Mouse (Mus musculus) embryonic facial prominence, embryonic 14.5 days (tissue): Measurements from ENCODE around the gene Mtnr1b. TPM values are rescaled to one million over a fixed set of nuclear protein-coding genes. Genes with fewer than 3 reads are reported as not detected.

Source experiments
- ATAC-seq: fragments of 200-750 bp; cut with Nextera tagmentation; 2 replicates; pipeline ENCODE4 v1.8.0; 2017; ENCODE audit warnings: low read depth, moderate number of reproducible peaks, moderate TSS enrichment
- DNase-seq: peaks from one replicate; pipeline ENCODE4 v3.0.0-alpha.2; 2015; ENCODE audit warnings: low spot score
- H3K27ac ChIP-seq: fragments of 300-500 bp; sonication (generic); replicated peaks from 2 replicates; pipeline ENCODE4 v1.5.1; 2014; ENCODE audit warnings: low read depth, mild to moderate bottlenecking, low read length, moderate library complexity
- H3K27me3 ChIP-seq: fragments of 300-500 bp; sonication (generic); replicated peaks from 2 replicates; pipeline ENCODE4 v1.6.1; 2014; ENCODE audit warnings: low read length; ENCODE audit not compliant: control insufficient read depth, insufficient read depth
- H3K36me3 ChIP-seq: fragments of 300-500 bp; sonication (generic); 2 replicates; pipeline ENCODE4 v1.6.1; 2014; ENCODE audit warnings: low read length, mixed read lengths; ENCODE audit not compliant: control insufficient read depth, insufficient read depth
- H3K4me1 ChIP-seq: fragments of 300-500 bp; sonication (generic); 2 replicates; pipeline ENCODE4 v1.6.1; 2014; ENCODE audit warnings: antibody characterized with exemption, low read length; ENCODE audit not compliant: control insufficient read depth, insufficient read depth
- H3K4me2 ChIP-seq: fragments of 300-500 bp; sonication (generic); 2 replicates; pipeline ENCODE4 v1.6.1; 2014; ENCODE audit warnings: low read depth, mild to moderate bottlenecking, low read length, moderate library complexity, mixed read lengths
- H3K4me3 ChIP-seq: fragments of 300-500 bp; sonication (generic); 2 replicates; pipeline ENCODE4 v1.5.1; 2014; ENCODE audit warnings: low read depth, mild to moderate bottlenecking, low read length
- H3K9ac ChIP-seq: fragments of 300-500 bp; sonication (generic); 2 replicates; pipeline ENCODE4 v1.6.1; 2014; ENCODE audit warnings: low read depth, mild to moderate bottlenecking, low read length, moderate library complexity, mixed read lengths
- H3K9me3 ChIP-seq: fragments of 300-500 bp; sonication (generic); 2 replicates; pipeline ENCODE4 v1.6.1; 2016; ENCODE audit warnings: low read length; ENCODE audit not compliant: control insufficient read depth
- WGBS: fragments of 180-500 bp; shearing (Covaris S2); extraction: QIAGEN DNeasy Blood & Tissue Kit; methylation state at CpG from one replicate; pipeline ENCODE4 v1.1.7; 2014; 5-methylcytosine and 5-hydroxymethylcytosine counted together
- polyA plus RNA-seq: library from polyadenylated mRNA; unstranded; fragments of >200 nt; fragmentation: Nextera tagmentation; extraction: Ambion mirVana; gene quantifications from 2 replicates; pipeline ENCODE4 v1.2.1, GENCODE M21; 2014

The Mtnr1b gene
- polyA plus RNA-seq, result not detected in 2 replicates

DNA sequence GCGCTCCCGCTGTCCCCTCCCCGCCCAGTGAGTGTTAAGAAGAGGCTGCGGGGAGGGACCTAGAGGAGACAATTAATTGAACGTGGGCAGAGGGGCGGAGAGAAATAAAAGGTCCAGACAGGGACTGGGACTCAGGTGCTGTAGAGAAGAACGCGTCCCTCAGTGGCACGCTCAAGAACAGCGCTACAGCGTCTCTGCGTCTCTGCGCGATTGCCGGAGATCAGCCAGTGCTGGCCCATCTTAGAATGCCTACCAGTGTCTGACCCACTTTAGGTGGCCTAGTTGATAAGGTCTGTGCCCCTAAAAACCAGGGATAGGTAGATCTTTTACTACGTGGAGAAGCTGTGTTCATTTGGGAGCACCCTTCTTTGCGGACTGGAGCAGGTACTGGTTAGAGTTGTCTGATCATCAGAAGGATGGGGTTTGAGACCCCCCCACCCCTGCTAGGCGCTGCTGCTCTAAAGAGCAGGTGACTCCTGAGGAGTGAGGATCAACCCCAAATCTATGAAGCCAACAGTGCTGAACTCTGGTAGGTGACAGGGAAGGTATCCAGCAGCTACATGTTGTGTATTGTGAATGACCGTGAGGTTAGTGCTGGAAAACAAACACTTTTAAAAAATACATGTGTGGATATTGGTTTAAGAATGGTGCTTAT, at the start of gene Mtnr1b:
Mtnr1b (minus strand) TSS at position 51 of the 655 bp plus-strand sequence.
- ATAC-seq, result no peak
- peaks cover 13% of the 10 kb centered on the region for H3K27me3 ChIP-seq
- no peaks in the 10 kb centered on the region for H3K9me3 ChIP-seq
- no peak within 1 kb of the TSS for H3K9ac ChIP-seq
- no peaks in the 10 kb centered on the region for H3K4me1 ChIP-seq
- no peak within 1 kb of the TSS for H3K27ac ChIP-seq
- DNase-seq, result no peak
- H3K4me2 ChIP-seq, result no peak within 1 kb of the TSS
- 61% methylated on average over 19 of the region's 19 CpGs for WGBS
- H3K4me3 ChIP-seq, result no peak within 1 kb of the TSS
- H3K36me3 ChIP-seq, result no peaks in the 10 kb centered on the region

DNA sequence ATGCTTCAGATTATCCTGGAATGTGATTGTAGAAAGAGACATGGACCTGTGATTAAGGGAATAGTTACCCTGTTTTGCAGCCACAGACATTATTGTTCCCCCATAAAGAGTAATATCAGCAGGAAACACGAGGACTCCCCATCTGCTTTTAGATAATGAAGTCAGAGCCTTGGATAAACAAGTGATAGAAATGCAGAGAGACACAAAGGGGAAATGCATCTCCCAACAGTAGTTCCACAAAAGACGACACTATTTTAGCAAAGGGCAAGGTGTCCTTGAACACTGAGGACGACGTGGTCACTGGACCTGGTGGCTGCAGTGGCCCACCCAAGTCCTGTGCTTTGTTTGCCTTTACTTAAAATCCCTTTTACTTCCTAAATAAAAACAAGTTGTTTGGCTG, 45.9 kb upstream of the Mtnr1b start:
- no peak overlapping the region for H3K4me2 ChIP-seq
- H3K9ac ChIP-seq, result no peak overlapping the region
- no peak overlapping the region for H3K4me3 ChIP-seq
- DNase-seq (no peak), ATAC-seq (no peak)
- H3K4me1 ChIP-seq, result no peaks in the 10 kb centered on the region
- WGBS, result 80% methylated on average over 4 of the region's 4 CpGs
- no peaks in the 10 kb centered on the region for H3K36me3 ChIP-seq
- no peak overlapping the region for H3K27ac ChIP-seq
- H3K9me3 ChIP-seq, result no peaks in the 10 kb centered on the region
- no peaks in the 10 kb centered on the region for H3K27me3 ChIP-seq

DNA sequence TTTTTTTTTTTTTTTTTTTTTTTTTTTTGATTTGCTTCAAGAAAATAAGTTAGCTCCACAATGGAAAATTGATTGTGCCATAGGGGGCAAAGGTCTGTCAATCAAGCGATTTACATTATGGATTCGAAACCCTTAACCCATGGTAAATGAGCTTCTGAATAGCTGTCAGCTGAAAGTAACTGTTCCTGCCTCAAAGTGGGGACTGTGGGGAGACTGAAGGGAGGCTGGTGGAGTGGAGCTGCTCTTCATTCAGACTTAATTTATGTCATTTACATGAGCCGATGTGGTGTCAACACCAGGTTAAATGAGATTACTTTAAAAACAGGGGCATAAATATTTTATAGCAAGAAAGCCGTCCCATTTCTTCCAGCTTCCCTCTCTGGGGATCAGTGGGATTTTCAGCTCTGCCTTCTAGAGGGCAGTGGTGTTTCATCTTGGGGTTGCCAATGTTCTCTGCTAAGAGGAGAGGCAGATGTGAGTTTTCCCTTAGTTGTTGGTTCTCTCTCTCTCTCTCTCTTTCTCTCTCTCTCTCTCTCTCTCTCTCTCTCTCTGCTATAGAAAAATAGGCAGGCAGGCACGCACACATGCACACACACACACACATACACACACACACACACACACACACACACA, 45.1 kb upstream of the Mtnr1b start:
- Histone ChIP-seq H3K9me3 (no peaks in the 10 kb centered on the region), H3K4me3 (no peak overlapping the region), H3K4me2 (no peak overlapping the region), H3K27me3 (no peaks in the 10 kb centered on the region), H3K4me1 (no peaks in the 10 kb centered on the region), H3K9ac (no peak overlapping the region), H3K36me3 (no peaks in the 10 kb centered on the region), H3K27ac (no peak overlapping the region)
- DNase-seq, result peak; percentile 55
- 63% methylated on average over 5 of the region's 5 CpGs for WGBS
- no peak for ATAC-seq

DNA sequence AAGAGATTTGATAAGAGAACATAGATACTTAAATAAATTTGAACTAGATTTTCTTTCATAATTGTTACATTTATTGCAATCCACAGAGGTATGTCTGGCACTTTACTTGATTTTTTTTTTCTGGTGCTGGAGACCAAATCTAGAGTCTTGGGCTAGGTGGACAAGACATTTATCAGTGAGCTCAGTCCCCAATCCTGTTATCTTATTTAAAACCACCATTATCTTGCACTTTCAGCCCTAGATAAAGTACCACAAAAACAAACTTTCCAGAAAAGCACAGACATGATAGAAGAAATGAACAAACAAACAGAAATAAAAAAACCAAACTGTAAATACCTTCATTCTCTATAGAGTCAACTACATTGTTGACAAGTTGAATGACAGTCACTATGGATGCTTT, 42.2 kb upstream of the Mtnr1b start:
- ATAC-seq, result no peak
- H3K4me2 ChIP-seq, result no peak overlapping the region

DNA sequence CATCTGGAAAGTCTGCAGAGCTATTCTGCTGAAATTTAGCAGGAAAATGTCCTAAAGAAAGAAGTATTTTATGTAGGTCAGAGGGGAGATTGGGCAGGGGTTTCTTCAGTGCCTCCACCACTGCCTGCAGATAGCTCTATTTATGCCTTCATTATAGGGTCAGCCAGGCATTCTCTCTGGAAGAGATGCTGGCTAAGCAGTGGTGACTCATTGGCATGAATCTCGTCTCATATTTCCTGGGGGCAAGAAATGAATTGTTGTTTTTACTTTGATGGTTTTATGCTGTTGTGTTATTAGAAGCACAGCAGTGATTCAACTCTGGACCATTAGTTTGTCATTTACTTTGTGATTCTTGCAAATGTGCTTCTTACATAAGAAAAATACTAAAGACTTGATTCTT, 38.4 kb upstream of the Mtnr1b start:
- WGBS, result 30% methylated on average over 1 of the region's 1 CpGs
- H3K9me3 ChIP-seq, result no peaks in the 10 kb centered on the region
- DNase-seq (no peak), ATAC-seq (no peak)
- H3K9ac ChIP-seq, result no peak overlapping the region
- no peaks in the 10 kb centered on the region for H3K4me1 ChIP-seq
- no peak overlapping the region for H3K27ac ChIP-seq
- no peaks in the 10 kb centered on the region for H3K27me3 ChIP-seq
- H3K4me2 ChIP-seq, result no peak overlapping the region
- H3K4me3 ChIP-seq, result no peak overlapping the region
- H3K36me3 ChIP-seq, result no peaks in the 10 kb centered on the region

More for the DNA sequence above, 42.2 kb upstream of the Mtnr1b start:
- Histone ChIP-seq H3K4me3 (no peak overlapping the region), H3K27ac (no peak overlapping the region), H3K27me3 (no peaks in the 10 kb centered on the region), H3K4me1 (no peaks in the 10 kb centered on the region), H3K9ac (no peak overlapping the region), H3K9me3 (no peaks in the 10 kb centered on the region), H3K36me3 (no peaks in the 10 kb centered on the region)
- DNase-seq, result no peak

DNA sequence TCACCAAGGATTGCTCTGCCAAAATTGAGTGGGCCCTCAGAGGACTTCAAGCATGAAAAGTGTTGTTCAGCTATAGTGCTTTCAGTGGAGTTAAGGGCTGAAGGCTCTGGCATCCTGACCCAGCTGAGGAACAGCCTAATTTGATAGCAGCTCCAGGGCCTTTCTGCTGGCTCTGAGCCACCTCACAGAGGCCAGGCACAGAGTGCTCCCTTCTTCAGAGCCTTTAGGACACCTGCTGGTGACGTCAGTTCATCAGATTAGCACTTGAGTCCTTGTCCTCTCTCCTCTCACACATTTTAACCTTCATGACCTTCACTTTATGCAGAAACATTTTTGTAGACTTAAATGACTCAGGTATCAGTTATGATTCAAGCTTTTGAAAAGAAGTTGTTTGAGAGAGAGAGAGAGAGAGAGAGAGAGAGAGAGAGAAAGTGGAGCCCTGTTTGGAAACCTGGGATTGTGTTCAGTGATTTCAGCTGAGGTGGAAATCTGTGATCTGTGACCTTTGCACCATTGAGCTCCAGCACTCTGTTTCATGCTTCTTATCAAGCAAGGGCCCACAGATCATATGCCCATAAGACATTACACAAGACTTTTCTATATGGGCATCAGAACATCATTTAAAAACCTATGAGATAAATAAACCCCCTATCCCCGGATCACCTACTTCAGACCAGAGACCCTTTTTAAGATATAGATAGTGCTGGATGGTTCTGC, 35.2 kb upstream of the Mtnr1b start:
- 62% methylated on average over 2 of the region's 2 CpGs for WGBS
- H3K4me3 ChIP-seq, result no peak overlapping the region
- no peaks in the 10 kb centered on the region for H3K9me3 ChIP-seq
- no peaks in the 10 kb centered on the region for H3K36me3 ChIP-seq
- no peak overlapping the region for H3K4me2 ChIP-seq
- no peaks in the 10 kb centered on the region for H3K27me3 ChIP-seq
- no peak overlapping the region for H3K9ac ChIP-seq
- ATAC-seq (no peak), DNase-seq (no peak)
- no peak overlapping the region for H3K27ac ChIP-seq
- H3K4me1 ChIP-seq, result no peaks in the 10 kb centered on the region

DNA sequence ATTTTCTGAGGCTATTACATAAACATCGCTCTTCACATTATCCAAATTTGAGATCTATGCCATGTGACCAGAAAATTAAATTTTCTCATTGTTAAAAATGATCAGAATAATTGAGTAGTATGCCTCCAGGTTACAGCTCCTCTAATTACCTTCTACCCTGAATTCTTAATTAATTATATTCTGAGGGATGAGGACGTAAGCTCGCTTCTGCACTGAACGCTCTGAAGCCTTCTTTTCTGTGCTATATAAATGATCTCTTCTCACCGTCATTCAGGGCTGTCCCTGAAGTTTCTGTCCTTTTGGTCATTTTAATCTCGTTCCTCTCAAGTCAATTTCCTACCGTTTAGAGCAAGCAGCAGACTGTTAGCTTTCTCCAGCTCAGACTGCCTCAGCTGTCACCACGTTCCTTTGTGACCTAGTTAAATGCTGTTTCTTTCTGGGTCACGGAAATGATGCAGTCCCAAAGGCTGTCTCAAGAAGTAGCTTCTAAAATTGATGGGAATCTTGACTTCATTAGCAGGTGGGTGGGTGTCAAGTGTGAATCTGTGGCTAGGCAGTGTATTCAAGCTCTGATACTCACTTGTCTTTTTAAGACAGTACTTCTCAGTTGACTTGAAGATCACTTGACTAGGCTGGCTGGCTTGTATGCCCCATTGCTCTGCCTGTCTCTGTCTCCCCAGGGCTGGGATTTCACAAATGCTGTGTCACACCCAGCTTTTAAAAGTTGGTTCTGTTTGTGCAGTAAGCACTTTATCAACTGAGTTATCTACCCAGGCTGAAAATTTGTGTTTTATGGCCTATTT, 29.8 kb upstream of the Mtnr1b start:
- H3K27me3 ChIP-seq, result no peaks in the 10 kb centered on the region

DNA sequence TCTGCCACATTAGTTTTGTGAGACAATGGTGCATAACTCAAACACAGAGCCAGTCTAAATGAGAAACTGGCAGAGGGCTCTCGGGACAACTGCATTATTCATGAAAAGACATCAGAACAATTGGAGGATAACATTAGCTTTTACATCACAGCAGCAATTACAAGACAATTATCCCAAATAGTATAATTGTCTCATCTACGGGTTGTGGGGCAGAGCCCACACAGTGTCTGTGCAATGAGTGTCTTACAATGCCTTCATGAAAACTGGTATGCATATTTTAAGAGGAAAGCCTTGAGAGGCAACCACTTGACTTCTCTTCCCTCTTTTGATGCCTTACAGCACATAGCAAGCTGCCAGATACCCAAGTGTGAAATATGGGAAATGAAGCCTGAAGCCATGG, 23.8 kb upstream of the Mtnr1b start:
- WGBS, result 64% methylated on average over 2 of the region's 2 CpGs
- Histone ChIP-seq H3K4me3 (no peak overlapping the region), H3K27me3 (no peaks in the 10 kb centered on the region), H3K4me2 (no peak overlapping the region), H3K27ac (no peak overlapping the region), H3K9me3 (no peaks in the 10 kb centered on the region), H3K9ac (no peak overlapping the region), H3K4me1 (no peaks in the 10 kb centered on the region), H3K36me3 (no peaks in the 10 kb centered on the region)
- no peak for DNase-seq
- ATAC-seq, result no peak

More for the DNA sequence above, 29.8 kb upstream of the Mtnr1b start:
- Histone ChIP-seq H3K4me3 (no peak overlapping the region), H3K27ac (no peak overlapping the region), H3K4me2 (no peak overlapping the region), H3K36me3 (no peaks in the 10 kb centered on the region), H3K4me1 (no peaks in the 10 kb centered on the region), H3K9ac (no peak overlapping the region), H3K9me3 (no peaks in the 10 kb centered on the region)
- no peak for ATAC-seq
- 68% methylated on average over 9 of the region's 9 CpGs for WGBS
- no peak for DNase-seq
